Mouse (Mus musculus) stomach, embryonic 16.5 days (tissue): Measurements from ENCODE around the gene Cbfa2t2. TPM values are rescaled to one million over a fixed set of nuclear protein-coding genes. Genes with fewer than 3 reads are reported as not detected.

Experiments used
- ATAC-seq: fragments of 200-750 bp; cut with Nextera tagmentation; 2 replicates; pipeline ENCODE4 v1.8.0; 2017; ENCODE audit warnings: moderate number of reproducible peaks, moderate TSS enrichment; ENCODE audit not compliant: insufficient read depth, low FRiP score
- H3K27ac ChIP-seq: fragments of 300-500 bp; sonication (generic); 2 replicates; pipeline ENCODE4 v1.5.1; 2014; ENCODE audit warnings: low read length
- H3K27me3 ChIP-seq: fragments of 300-500 bp; sonication (generic); 2 replicates; pipeline ENCODE4 v1.6.1; 2014; ENCODE audit warnings: low read length, control low read depth, mixed read lengths; ENCODE audit not compliant: control insufficient read depth, insufficient read depth
- H3K36me3 ChIP-seq: fragments of 300-500 bp; sonication (generic); 2 replicates; pipeline ENCODE4 v1.6.1; 2014; ENCODE audit warnings: low read length; ENCODE audit not compliant: control insufficient read depth, insufficient read depth
- H3K4me1 ChIP-seq: fragments of 300-500 bp; sonication (generic); 2 replicates; pipeline ENCODE4 v1.6.1; 2014; ENCODE audit warnings: low read length, control low read depth, mixed read lengths; ENCODE audit not compliant: control insufficient read depth, insufficient read depth
- H3K4me2 ChIP-seq: fragments of 300-500 bp; sonication (generic); 2 replicates; pipeline ENCODE4 v1.6.1; 2014; ENCODE audit warnings: low read depth, low read length, mixed read lengths
- H3K4me3 ChIP-seq: fragments of 300-500 bp; sonication (generic); replicated peaks from 2 replicates; pipeline ENCODE4 v1.5.1; 2014; ENCODE audit warnings: mild to moderate bottlenecking, low read length
- H3K9ac ChIP-seq: fragments of 300-500 bp; sonication (generic); 2 replicates; pipeline ENCODE4 v1.6.1; 2014; ENCODE audit warnings: low read length
- H3K9me3 ChIP-seq: fragments of 300-500 bp; sonication (generic); replicated peaks from 2 replicates; pipeline ENCODE4 v1.6.1; 2016; ENCODE audit warnings: low read length, control low read depth; ENCODE audit not compliant: control insufficient read depth
- WGBS: fragments of 180-500 bp; shearing (Covaris S2); extraction: QIAGEN DNeasy Blood & Tissue Kit; methylation state at CpG from one replicate; pipeline ENCODE4 v1.1.7; 2014; 5-methylcytosine and 5-hydroxymethylcytosine counted together
- polyA plus RNA-seq: library from polyadenylated mRNA; unstranded; fragments of >200 nt; fragmentation: Nextera tagmentation; extraction: Ambion mirVana; gene quantifications from 2 replicates; pipeline ENCODE4 v1.2.1, GENCODE M21; 2015

Gene Cbfa2t2
- polyA plus RNA-seq, 1 experiment from 2014 or later: 32.8 TPM

DNA sequence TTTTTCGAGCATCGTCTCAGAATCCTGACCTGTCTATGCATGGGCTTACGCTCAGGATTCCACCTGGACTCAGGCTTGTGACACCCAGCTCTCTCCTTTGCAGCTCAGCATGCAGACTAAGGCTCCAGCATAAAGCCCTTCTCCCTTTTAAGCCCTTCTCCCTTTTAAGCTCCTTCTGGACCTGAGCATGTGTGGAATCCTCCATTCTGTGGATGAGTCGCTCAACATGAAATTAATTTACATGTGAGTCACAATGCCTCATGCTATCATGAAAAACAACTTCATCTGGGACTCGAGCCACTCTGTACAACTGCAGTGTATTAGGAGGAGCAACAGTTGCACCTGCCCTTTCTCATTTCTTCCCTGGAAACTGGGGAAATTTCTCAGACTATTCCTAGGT lies 14.1 kb upstream of the Cbfa2t2 start:
- no peaks in the 10 kb centered on the region; the same call in 1 of the 2 replicates for H3K9me3 ChIP-seq
- no peak for ATAC-seq
- no peak overlapping the region for H3K4me3 ChIP-seq
- no peak overlapping the region for H3K4me2 ChIP-seq
- H3K9ac ChIP-seq: no peak overlapping the region
- peaks cover 6% of the 10 kb centered on the region for H3K4me1 ChIP-seq
- no peaks in the 10 kb centered on the region for H3K36me3 ChIP-seq
- no peaks in the 10 kb centered on the region for H3K27me3 ChIP-seq
- 69% methylated on average over 5 of the region's 5 CpGs for WGBS
- no peak overlapping the region for H3K27ac ChIP-seq

DNA sequence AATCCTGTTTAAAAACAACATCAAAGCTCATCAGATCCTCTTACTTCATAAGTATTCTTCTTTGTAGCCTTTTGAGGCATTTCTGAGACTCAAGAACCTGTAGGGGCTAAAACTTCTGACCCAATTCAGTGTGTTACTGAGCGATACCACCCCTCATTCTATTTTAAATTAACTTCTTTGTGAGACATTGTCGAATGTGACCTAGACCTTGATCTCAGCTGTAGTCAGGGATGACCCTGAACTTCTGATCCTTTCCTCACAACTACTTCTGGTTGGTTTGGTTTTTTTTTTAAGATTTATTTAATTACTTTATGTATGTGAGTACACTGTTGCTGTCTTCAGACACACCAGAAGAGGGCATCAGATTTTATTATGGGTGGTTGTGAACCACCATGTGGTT lies 12.7 kb upstream of the Cbfa2t2 start:
- Histone ChIP-seq H3K27ac (no peak overlapping the region), H3K36me3 (no peaks in the 10 kb centered on the region), H3K27me3 (no peaks in the 10 kb centered on the region), H3K4me3 (no peak overlapping the region), H3K9ac (no peak overlapping the region), H3K4me1 (peaks cover 7% of the 10 kb centered on the region), H3K9me3 (no peaks in the 10 kb centered on the region; the same call in 1 of the 2 replicates), H3K4me2 (no peak overlapping the region)
- ATAC-seq: no peak
- 91% methylated on average over 2 of the region's 2 CpGs for WGBS

DNA sequence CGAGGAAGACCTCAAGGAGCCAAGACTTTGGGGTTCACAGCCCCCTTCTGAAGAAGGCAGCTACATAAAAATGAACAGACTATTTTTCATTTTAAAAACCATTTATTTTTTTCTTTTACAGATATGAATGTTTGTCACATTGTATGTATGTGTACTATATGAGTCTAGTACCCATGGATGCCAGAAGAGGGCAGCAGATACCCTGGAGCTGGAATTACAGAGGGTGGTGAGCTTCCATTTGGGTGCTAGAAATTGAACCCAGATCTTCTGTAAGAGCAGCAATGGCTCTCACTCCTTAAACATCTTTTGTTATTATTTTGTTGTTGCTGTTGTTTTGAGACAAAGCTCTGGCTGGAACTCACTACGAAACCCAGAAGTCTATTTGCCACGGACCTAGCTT lies 10.8 kb upstream of the Cbfa2t2 start:
- Histone ChIP-seq H3K4me1 (peaks cover 7% of the 10 kb centered on the region), H3K27me3 (no peaks in the 10 kb centered on the region), H3K4me2 (no peak overlapping the region), H3K36me3 (no peaks in the 10 kb centered on the region), H3K27ac (no peak overlapping the region), H3K4me3 (no peak overlapping the region), H3K9me3 (no peaks in the 10 kb centered on the region; the same call in 1 of the 2 replicates), H3K9ac (no peak overlapping the region)
- ATAC-seq: no peak
- WGBS: 83% methylated on average over 3 of the region's 3 CpGs

DNA sequence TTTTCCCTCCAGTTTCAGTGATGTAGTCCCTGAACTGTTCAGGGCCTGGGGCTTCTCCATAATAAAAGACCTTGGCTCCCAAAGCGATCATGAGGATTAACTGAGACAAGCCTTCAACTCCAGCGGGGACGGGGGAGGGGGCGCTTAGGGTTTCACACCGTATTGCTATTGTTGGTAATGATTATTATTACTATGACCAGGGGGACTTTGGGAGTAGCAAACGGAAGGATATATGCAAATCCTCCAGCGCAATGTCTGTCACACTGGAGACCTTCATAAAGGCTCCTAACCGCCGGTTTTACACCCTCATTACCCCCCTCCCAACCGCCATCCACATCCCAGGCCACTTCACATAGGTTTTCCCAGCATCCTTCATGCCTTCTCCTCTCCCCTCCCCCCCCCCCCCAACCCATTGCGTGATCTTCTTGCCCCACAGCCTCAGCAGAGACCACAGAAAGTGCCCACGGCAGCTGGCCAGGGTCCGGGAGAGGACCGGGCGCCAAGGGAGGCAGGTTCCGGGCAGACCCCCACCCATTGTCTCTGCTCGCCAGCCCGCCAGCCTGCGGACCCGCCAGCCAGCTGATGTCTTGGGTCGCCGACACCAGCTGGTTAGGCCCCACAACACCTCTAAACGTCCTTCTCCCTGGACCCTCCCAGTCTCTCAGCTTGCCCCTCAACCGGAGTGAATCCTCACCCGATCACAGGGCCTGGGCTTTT lies 9.9 kb upstream of the Cbfa2t2 start:
- ATAC-seq: no peak
- Histone ChIP-seq H3K27me3 (no peaks in the 10 kb centered on the region), H3K4me1 (peaks cover 7% of the 10 kb centered on the region), H3K9ac (peak overlapping the region; percentile 76), H3K4me3 (peak overlapping the region; percentile 38), H3K9me3 (no peaks in the 10 kb centered on the region; the same call in 1 of the 2 replicates), H3K27ac (0 out of 2 replicates have a peak overlapping the region, but pooled peaks have one; percentile 55), H3K4me2 (peak overlapping the region; percentile 59), H3K36me3 (no peaks in the 10 kb centered on the region)
- 10% methylated on average over 25 of the region's 25 CpGs for WGBS

DNA sequence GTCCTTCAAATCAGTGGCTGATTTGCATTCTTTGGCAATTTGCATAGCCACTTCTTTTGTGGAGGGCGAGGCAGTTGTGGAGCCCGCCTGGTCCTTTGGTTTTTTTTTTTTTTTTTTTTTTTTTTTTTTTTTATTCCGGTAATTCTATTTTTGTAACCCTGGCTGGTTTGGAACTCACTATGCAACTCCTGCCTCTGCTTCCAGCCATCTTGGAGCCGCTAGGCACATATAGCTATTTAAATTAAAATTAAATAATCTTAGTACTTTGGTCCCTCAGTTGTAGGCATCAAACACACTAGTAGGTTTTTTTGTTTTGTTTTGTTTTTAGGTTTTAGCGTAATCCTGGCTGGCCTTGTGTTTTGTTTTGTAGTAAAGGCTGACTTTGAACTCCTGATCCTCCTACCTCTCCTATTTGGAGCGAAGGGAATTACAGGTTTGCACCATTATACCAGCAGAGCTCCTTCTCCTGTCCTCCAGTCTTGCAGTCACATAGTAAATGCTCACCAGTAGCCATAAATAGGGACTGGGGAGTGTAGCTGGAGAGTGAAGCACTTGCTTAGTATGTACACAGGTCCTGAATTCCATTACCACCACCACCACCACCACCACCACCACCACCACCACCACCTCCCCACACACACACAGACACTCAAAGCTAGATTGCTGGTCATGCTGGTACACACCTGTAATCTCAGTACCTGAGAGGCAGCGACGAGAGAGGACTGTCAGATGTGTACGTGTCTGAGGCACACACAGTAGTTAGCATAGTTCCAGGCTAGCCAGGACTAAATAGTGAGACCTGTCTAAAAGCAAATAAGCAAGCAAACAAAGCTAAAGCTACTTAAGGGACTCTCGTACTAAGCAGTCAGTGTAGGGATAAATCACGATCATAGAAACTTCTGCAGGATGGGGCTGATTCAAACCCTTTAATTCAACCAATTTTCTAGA lies 9.1 kb upstream of the Cbfa2t2 start:
- Histone ChIP-seq H3K27ac (peak overlapping the region; percentile 55), H3K27me3 (no peaks in the 10 kb centered on the region), H3K9me3 (no peaks in the 10 kb centered on the region; the same call in 1 of the 2 replicates), H3K9ac (peak overlapping the region; percentile 76), H3K4me3 (peak overlapping the region; percentile 38), H3K36me3 (no peaks in the 10 kb centered on the region), H3K4me1 (peaks cover 7% of the 10 kb centered on the region), H3K4me2 (peak overlapping the region; percentile 59)
- ATAC-seq: peak; percentile 46
- WGBS: 53% methylated on average over 11 of the region's 11 CpGs

DNA sequence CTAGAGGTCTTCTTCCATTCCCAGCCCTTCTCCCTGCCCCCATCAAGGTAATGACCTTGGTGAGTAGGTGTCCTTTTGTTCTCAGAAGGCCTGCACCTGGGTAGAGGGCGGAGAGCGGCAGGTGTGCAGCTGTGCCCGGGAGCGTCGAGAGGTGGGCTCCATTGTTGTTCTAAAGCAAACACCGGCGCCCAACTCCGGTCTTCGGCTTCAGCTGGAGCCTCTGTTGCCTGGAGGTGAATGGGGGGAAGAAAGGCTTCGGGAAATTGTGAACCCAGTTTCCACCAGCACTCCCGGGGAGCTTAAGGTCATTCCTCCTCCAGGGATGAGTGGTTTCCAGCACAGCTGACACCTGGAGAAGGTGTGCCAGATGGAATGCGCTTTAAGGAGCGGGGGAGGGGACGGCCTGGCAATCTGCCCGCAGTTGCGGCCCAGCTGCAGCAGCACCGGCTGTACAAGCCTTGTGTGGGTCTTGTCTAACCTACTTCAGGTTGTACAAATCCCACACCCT lies 8.4 kb upstream of the Cbfa2t2 start:
- peak overlapping the region; percentile 2; the same call in 1 of the 2 replicates for H3K9ac ChIP-seq
- peak overlapping the region; percentile 9; the same call in 1 of the 2 replicates for H3K4me3 ChIP-seq
- H3K9me3 ChIP-seq: no peaks in the 10 kb centered on the region; the same call in 1 of the 2 replicates

DNA sequence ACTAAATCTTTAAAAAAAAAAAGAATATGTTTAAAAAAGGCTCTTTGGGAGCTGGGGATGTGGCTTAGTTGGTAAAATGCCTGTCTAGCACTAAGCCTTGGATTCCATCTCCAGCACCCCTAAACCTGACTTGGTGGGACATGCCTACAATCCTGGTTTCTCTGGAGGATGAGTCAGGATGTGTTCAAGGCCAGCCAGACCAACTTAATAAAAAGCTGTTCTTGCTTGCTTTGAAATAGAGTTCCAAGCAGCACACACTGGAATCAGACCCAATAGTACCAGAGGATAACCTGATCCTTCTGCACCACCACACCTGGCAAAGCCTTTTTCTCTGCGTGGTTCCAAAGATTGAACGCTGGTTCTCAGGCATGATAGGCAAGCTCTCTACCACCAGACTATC lies 5.7 kb upstream of the Cbfa2t2 start:
- WGBS: 99% methylated on average over 2 of the region's 2 CpGs
- peaks cover 7% of the 10 kb centered on the region for H3K4me1 ChIP-seq
- no peak overlapping the region for H3K9ac ChIP-seq
- no peak overlapping the region for H3K27ac ChIP-seq
- H3K36me3 ChIP-seq: no peaks in the 10 kb centered on the region
- ATAC-seq: no peak
- H3K4me3 ChIP-seq: no peak overlapping the region
- H3K4me2 ChIP-seq: no peak overlapping the region
- H3K9me3 ChIP-seq: no peaks in the 10 kb centered on the region; the same call in 1 of the 2 replicates
- H3K27me3 ChIP-seq: no peaks in the 10 kb centered on the region

More for the DNA sequence above, 8.4 kb upstream of the Cbfa2t2 start:
- Histone ChIP-seq H3K4me1 (peaks cover 7% of the 10 kb centered on the region), H3K4me2 (peak overlapping the region; percentile 39), H3K27ac (peak overlapping the region; percentile 55), H3K27me3 (no peaks in the 10 kb centered on the region), H3K36me3 (no peaks in the 10 kb centered on the region)
- WGBS: 15% methylated on average over 17 of the region's 17 CpGs
- peak; percentile 85 for ATAC-seq

DNA sequence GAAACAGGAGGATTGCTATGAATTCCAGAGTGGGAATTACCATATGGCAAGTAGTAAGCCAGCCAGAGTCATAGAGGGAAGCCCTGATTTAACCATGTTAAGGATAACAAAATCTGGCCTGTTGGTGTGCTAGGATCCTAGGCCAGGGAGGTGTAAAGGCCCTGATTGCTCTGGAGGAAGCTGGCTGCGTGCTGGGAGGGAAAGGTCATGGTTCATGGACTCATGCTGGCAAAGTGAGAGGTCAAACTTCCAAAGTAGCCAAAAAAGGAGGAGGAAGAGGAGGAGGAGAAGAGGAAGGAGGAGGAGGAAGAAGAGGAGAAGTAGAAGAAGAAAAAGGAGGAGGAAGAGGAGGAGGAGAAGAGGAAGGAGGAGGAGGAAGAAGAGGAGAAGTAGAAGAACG lies 3.6 kb upstream of the Cbfa2t2 start:
- WGBS: 67% methylated on average over 2 of the region's 2 CpGs

More for the DNA sequence above, 3.6 kb upstream of the Cbfa2t2 start:
- Histone ChIP-seq H3K9me3 (no peaks in the 10 kb centered on the region), H3K27me3 (no peaks in the 10 kb centered on the region), H3K9ac (no peak overlapping the region), H3K4me2 (no peak overlapping the region), H3K27ac (0 out of 2 replicates have a peak overlapping the region, but pooled peaks have one; percentile 25), H3K4me3 (no peak overlapping the region), H3K4me1 (peaks cover 6% of the 10 kb centered on the region; the same call in 1 of the 2 replicates), H3K36me3 (no peaks in the 10 kb centered on the region)
- no peak for ATAC-seq
